Mouse (Mus musculus) thymus, postnatal 0 days (tissue): Measurements from ENCODE around the gene Hoxd8. TPM values are rescaled to one million over a fixed set of nuclear protein-coding genes. Genes with fewer than 3 reads are reported as not detected.

ENCODE experiments used
- DNase-seq: peaks from one replicate; pipeline ENCODE4 v3.0.0-alpha.2; 2015; ENCODE audit warnings: low spot score
- polyA plus RNA-seq: library from polyadenylated mRNA; unstranded; fragments of >200 nt; fragmentation: Nextera tagmentation; extraction: Ambion mirVana; gene quantifications from 2 replicates; pipeline ENCODE4 v1.2.1, GENCODE M21; 2015

Gene Hoxd8
- polyA plus RNA-seq, 1 experiment from 2014 or later = 0.73 TPM

DNA sequence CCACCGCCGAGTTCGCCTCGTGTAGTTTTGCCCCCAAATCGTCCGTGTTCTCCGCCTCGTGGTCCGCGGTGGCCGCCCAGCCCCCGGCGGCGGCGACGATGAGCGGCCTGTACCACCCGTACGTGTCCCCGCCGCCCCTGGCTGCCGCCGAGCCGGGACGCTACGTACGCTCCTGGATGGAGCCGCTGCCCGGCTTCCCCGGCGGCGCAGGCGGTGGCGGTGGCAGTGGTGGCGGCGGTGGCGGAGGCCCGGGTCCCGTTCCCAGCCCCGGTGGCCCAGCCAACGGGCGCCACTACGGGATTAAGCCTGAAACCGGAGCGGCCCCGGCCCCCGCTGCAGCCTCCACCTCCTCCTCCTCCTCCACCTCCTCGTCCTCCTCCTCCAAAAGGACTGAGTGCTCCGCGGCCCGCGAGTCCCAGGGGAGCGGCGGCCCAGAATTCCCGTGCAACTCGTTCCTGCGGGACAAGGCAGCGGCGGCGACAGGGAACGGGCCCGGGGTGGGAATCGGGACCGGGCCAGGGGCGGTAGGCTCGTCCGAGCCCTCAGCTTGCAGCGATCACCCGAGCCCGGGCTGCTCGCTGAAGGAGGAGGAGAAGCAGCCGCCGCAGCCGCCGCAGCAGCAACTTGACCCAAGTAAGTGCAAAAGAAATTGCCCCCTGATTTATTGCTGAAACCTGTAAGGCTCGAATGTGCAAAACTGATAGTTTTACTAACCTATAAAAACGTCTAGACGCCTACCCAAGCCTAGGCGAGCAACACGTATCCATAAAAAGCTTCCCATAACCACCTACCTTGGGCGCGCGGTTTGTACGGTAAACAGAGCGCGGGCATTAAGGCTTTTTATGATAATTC, 6.0 kb upstream of the Hoxd8 start:
- no peak for DNase-seq

GRCm38 (mm10) chr2:74699053-74699430, 5.4 kb upstream of the Hoxd8 start:
- DNase-seq = no peak

- DNase-seq = no peak
Observed at GRCm38 (mm10) chr2:74699664-74700545, 4.5 kb upstream of the Hoxd8 start.

GRCm38 (mm10) chr2:74700546-74701112, 3.8 kb upstream of the Hoxd8 start:
- DNase-seq = no peak

- DNase-seq = peak; percentile 67
Observed at GRCm38 (mm10) chr2:74701949-74702819, 2.2 kb upstream of the Hoxd8 start.

DNA sequence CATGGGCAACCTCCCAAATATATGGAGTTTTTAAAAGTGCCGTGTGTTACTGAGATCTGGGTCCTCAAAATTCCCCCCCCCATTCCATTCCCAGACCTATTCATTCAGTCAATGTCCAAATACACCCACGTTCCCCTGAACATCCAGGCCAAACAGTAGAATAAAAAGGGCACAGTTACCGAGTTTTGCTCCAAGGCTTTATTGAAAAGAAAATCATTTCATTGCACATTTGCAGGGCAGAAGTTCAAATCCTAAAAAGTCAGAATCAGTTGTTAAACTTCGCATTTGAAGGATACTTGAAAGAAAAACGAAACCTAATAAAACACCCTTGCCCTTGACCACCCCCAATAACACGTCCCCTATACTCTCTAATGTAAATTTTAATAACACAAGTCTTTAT, 1.6 kb upstream of the Hoxd8 start:
- DNase-seq = no peak

- no peak for DNase-seq
Observed at GRCm38 (mm10) chr2:74703317-74703716, 1.1 kb upstream of the Hoxd8 start.

DNA sequence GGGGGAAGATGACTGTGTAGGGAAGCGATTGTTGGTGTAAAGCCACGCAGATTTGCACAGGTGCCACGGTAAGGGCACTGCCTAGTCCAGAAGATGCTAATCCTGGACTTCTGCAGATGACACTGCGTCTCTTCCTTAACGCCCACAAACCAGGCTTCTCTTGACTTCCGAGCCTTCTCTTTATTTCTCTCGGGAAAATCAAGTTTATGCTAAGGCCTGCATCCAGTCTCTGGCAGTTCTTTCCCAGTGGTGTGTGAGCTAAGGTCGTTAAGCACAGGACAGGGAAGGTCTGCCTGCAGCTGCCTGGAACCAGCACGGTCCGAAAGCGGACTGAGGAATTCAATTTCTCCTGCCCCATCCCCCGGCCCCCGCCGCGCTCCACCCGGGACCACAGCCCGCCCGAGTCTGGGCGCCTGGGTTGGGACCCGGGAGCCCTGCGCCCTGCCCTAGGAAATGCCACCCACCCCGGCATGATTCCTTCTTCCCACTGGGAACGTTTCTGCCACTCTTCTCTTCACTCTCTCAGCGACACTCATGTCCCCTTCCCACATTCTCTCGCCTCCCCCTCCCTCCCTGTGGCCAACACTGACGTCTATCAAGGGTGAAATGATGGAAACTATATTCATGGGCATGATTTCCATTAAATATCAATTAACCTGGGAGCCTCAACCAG, 559 bp upstream of the Hoxd8 start:
- no peak for DNase-seq

DNA sequence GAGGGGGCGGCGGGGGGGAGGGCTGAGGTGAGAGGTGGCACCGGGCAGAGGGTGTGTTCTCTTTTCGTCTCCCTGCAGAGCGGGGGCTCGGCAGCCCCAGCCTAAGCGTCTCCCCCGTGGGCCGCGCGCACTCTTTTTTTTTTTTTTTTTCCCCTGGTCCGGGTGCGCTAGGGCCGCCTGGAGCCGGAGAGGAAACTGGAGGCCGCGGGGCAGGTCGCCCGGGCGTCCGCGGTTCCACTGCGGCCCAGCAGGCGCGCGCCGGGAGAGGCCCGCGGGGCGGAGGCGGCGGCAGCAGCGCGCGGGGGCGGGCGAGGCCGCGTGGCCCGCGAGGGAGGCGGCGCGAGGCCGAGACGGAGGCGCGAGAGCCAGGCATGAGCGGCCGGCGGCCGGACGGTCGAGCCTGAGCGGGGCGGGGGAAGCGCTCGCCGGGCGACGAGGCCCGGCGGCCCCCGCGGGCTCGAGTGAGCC, 618 bp downstream of the Hoxd8 start:
- DNase-seq = no peak

DNA sequence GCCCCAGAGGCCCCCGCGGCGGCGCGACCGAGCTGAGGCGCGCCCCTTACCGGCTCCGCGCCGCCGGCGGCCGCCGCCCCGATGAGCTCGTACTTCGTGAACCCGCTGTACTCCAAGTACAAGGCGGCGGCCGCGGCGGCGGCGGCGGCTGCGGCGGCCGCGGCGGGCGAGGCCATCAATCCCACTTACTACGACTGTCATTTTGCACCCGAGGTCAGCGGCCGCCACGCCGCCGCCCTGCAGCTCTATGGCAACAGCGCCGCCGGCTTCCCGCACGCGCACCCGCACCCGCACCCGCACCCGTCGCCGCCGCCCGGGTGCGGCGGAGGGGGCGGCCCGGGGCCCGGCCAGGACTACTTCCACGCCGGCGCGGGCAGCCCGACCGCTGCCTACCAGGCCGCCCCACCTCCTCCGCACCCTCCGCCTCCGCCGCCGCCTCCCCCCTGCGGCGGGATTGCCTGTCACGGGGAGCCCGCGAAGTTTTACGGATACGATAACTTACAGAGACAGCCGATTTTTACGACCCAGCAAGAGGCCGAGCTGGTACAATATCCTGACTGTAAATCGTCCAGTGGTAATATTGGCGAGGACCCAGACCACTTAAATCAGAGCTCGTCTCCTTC, 1.2 kb downstream of the Hoxd8 start:
- DNase-seq = no peak

GRCm38 (mm10) chr2:74706393-74706960, 2.1 kb downstream of the Hoxd8 start:
- DNase-seq = no peak

DNA sequence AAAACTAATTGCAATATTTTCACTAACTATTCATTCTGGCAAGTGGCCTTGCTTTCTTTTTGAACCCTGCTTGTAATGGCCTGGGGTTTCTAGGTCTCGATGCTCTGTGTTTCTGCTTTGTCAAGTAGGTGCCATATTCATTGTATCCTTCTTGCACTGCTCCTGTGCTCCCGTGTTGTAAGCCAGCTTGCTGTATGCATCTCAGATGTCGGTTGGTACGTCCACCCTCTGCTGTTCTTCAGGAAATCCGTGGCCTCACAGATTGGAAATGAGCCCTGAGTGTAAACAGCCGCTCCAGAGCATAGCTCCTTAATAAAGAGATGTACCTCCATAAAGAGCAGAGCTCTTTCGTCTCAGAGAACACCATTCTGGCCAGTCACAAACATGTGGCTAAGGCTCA, 3.2 kb downstream of the Hoxd8 start:
- DNase-seq = no peak

GRCm38 (mm10) chr2:74708676-74709075, 4.3 kb downstream of the Hoxd8 start:
- DNase-seq = no peak

DNA sequence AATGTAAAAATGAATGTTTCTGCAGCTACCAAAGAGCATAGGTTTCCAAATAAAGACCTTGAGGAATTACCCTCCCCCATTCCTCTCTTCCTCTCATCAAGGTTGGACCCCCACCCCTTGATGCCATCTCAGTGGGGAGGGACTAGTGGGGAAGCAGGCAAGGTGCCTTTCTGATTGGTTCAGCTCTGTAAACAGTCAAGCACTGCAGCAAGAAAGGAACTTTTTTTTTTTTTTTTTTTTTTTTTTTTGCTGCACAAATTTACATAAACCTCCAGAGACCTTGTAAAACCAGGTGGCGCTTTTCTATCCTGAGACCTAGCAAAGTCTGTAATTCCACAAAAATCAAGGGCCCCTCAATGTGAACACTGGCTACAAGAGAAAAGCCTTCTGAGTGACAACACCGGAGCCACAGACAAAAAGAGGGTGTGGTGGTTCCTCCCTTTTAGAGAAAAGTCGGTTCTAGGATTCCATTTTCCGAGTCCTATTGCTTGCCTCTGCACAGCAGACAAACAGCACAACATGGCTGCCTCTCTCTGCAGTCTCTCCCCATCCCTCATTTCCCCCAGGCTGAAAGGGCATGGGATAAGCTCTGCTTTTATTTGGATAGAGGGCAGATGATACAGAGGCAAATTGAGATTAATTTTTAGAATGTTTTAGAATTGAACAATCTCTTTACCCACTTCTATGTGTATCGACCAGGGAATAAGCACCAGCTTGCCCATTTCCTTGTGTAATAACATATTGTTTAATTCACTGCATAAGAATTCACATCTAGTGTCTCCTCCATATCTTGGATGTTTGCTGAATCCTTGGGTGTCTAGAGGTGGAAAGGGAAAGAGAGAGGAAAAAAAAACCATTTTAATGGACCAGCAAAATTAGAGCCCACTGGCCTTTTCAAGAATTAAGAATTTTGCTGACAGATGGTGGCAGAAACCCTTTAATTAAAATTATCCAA, 5.3 kb downstream of the Hoxd8 start:
- no peak for DNase-seq

DNA sequence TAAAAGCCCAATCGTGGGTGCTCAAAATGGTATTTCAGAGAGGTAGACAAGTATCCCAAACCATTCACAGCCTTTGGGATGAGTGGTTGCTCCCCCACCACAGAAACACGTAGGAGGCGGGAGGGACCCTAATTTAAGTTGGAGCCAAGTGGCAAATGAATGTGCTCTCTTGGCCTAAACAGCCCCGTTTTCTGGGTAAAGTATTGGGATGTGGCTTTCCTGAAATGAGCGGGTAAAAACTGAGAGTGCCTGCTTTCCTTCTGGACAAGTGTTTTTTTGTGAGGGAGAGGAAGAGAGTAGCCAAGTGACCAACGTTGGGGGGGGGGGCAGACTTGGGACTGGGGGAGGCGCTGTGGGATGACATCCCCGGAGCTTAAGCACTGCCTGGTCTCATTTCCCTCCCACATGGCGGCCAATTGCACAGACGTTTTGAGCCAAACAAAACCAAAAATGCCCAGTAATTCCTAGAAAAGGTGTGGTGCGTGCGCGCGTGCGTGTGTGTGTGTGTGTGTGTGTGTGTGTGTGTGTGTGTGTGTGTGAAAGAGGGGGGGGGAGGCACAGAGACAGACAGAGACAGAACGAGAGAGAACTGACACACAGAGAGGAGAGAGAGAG, 6.6 kb downstream of the Hoxd8 start:
- no peak for DNase-seq

GRCm38 (mm10) chr2:74711721-74712621, 7.6 kb downstream of the Hoxd8 start, which contains the start of the genes Hoxd3 and Hoxd4:
Gene Hoxd3, plus strand, starts transcription at chr2:74711927.
Gene Hoxd4, plus strand, starts transcription at chr2:74711929.
- no peak for DNase-seq
